Mouse (Mus musculus): ENCODE measurements around the gene Nup214. TPM values are rescaled to one million over a fixed set of nuclear protein-coding genes. Genes with fewer than 3 reads are reported as not detected.
A peak's percentile ranks its signal among the peaks of the same experiment; 100 is the strongest.

Gene Nup214
- total and polyA plus RNA-seq, 3 experiments, result 13.9 to 106 (median 50.9) TPM

DNA sequence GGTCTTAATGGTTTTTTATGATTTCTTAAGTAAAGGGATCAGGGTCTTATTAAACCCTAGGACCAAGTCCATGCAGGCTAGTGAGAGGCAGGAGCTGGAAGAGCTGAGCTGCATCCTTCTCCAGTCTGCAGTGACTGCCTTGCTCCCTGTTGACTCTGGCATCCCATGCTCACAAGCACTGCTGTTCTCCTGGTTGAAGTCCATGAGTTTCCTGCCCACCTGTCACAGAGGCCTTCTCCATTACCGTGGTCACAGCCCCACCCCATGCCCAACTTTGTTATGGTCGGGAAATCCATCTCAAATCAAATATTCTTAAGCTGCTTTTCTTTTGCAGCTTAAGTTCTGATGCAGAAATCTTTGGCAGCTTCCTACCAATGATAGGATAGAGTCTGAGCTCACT lies 66.9 kb downstream of the Nup214 start:
- peaks cover 19 to 41% of the 10 kb centered on the region in 2 experiments for H3K4me1 ChIP-seq (ENCODE audit: control insufficient read depth in 1 of 2, insufficient read depth in 2 of 2)
- TF ChIP-seq PAX5 (IDR thresholded peaks at IDR 0.05; ENCODE audit: low read length), result no peak
- no peak for TF ChIP-seq MYC (IDR thresholded peaks at IDR 0.05; ENCODE audit: low read depth, low read length)
- no peak for TF ChIP-seq RAD21 (IDR thresholded peaks at IDR 0.05; ENCODE audit: low read depth, low read length)
- TF ChIP-seq IRF4 (IDR thresholded peaks at IDR 0.05; ENCODE audit: low read depth, low read length), result no peak
- no peak for TF ChIP-seq JUND (conservative IDR thresholded peaks at IDR 0.05; ENCODE audit: low read depth, low read length)
- no peak for TF ChIP-seq ELF1 (IDR thresholded peaks at IDR 0.05; ENCODE audit: low read depth, low read length)
- TF ChIP-seq ETS1 (conservative IDR thresholded peaks at IDR 0.05; ENCODE audit: low read depth, low read length), result no peak
- no peak for TF ChIP-seq EP300 (IDR thresholded peaks at IDR 0.05; ENCODE audit: low read length)
- TF ChIP-seq TBP (conservative IDR thresholded peaks at IDR 0.05; ENCODE audit: low read depth, low read length), result no peak
- no peak for TF ChIP-seq BHLHE40 (IDR thresholded peaks at IDR 0.05; ENCODE audit: low read depth, low read length)
- no peak for TF ChIP-seq CTCF (conservative IDR thresholded peaks at IDR 0.05 in 1 of 2, IDR thresholded peaks at IDR 0.05 in 1 of 2; ENCODE audit: low read depth in 2 of 2, low read length in 2 of 2)
- TF ChIP-seq MXI1 (IDR thresholded peaks at IDR 0.05; ENCODE audit: low read depth, low read length), result no peak
- no peak for TF ChIP-seq CHD2 (IDR thresholded peaks at IDR 0.05; ENCODE audit: low read length)
- no peak for TF ChIP-seq ZNF384 (IDR thresholded peaks at IDR 0.05; ENCODE audit: low read depth, low read length)
- TF ChIP-seq CHD1 (IDR thresholded peaks at IDR 0.05; ENCODE audit: low read depth, low read length), result no peak
- no peak for TF ChIP-seq USF2 (conservative IDR thresholded peaks at IDR 0.05; ENCODE audit: low read depth, low read length)
- no peak for TF ChIP-seq UBTF (IDR thresholded peaks at IDR 0.05; ENCODE audit: low read depth, low read length)
- no peak overlapping the region for H3K27ac ChIP-seq (ENCODE audit: insufficient read depth, low read depth)
- no peak overlapping the region for H3K4me3 ChIP-seq (replicated peaks in 1 of 3; ENCODE audit: low read depth in 2 of 3, low read length in 2 of 3, poor library complexity in 1 of 3)
- no peaks in the 10 kb centered on the region for H3K9me3 ChIP-seq (replicated peaks; ENCODE audit: low read length)
- no peak overlapping the region for H3K4me2 ChIP-seq (ENCODE audit: insufficient read depth, low read depth, poor library complexity, severe bottlenecking)
- in situ Hi-C loops (cut with MboI; ENCODE audit: low pct_ligation_motif_present, low pct_unique_long_range_greater_than_20kb, low sequenced_read_pairs) (no loop called here), dilution Hi-C loops (cut with MboI; ENCODE audit: extremely low pct_ligation_motif_present, extremely low pct_unique_long_range_greater_than_20kb, low sequenced_read_pairs) (no loop called here)
- H3K27me3 ChIP-seq (replicated peaks), result no peaks in the 10 kb centered on the region
- no peak for DNase-seq (ENCODE audit: extremely low read depth)
- H3K79me2 ChIP-seq (replicated peaks; ENCODE audit: control insufficient read depth, extremely low read depth, insufficient read depth, poor library complexity, severe bottlenecking), result no peaks in the 10 kb centered on the region
- peaks cover 48 to 88% of the 10 kb centered on the region in 2 experiments for H3K36me3 ChIP-seq (replicated peaks in 1 of 2; ENCODE audit: control insufficient read depth in 1 of 2, insufficient read depth in 1 of 2, low read length in 1 of 2)
- no peak overlapping the region for H3K9ac ChIP-seq (ENCODE audit: insufficient read depth, low read depth)

DNA sequence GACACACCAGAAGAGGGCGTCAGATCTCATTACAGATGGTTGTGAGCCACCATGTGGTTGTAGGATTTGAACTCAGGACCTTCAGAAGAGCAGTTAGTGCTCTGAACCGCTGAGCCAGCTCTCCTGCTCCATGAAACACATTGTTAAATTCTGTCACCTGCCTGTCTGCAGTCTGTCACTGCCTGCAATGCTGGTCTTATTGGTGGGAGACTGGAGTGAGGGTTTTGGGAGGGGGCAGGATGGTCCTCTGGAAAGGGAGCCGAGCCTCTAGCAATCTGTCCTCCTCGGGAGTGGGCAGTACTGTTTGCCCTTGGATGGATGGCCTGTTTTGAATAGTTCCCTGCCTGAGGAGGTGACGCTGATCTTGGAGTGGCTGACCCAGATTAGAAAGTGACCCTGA lies 69.6 kb downstream of the Nup214 start:
- H3K4me3 ChIP-seq (replicated peaks in 1 of 3; ENCODE audit: low read depth in 2 of 3, low read length in 2 of 3, poor library complexity in 1 of 3), result no peak overlapping the region
- H3K27ac ChIP-seq (ENCODE audit: insufficient read depth, low read depth), result no peak overlapping the region
- TF ChIP-seq CTCF (conservative IDR thresholded peaks at IDR 0.05 in 1 of 2, IDR thresholded peaks at IDR 0.05 in 1 of 2; ENCODE audit: low read depth in 2 of 2, low read length in 2 of 2), result 0 out of 4 replicates have a peak, but pooled peaks of 1 of the 2 experiments have one; percentile 4
- TF ChIP-seq NRF1 (IDR thresholded peaks at IDR 0.05; ENCODE audit: low read depth, low read length), result no peak
- TF ChIP-seq JUND (conservative IDR thresholded peaks at IDR 0.05; ENCODE audit: low read depth, low read length), result no peak
- no peak for DNase-seq (ENCODE audit: extremely low read depth)
- H3K27me3 ChIP-seq (replicated peaks), result no peaks in the 10 kb centered on the region
- H3K36me3 ChIP-seq (replicated peaks in 1 of 2; ENCODE audit: control insufficient read depth in 1 of 2, insufficient read depth in 1 of 2, low read length in 1 of 2), result peaks cover 58 to 90% of the 10 kb centered on the region in 2 experiments
- dilution Hi-C loops (cut with MboI; ENCODE audit: extremely low pct_ligation_motif_present, extremely low pct_unique_long_range_greater_than_20kb, low sequenced_read_pairs) (no loop called here), in situ Hi-C loops (cut with MboI; ENCODE audit: low pct_ligation_motif_present, low pct_unique_long_range_greater_than_20kb, low sequenced_read_pairs) (no loop called here)
- no peaks in the 10 kb centered on the region for H3K79me2 ChIP-seq (replicated peaks; ENCODE audit: control insufficient read depth, extremely low read depth, insufficient read depth, poor library complexity, severe bottlenecking)
- H3K9ac ChIP-seq (ENCODE audit: insufficient read depth, low read depth), result no peak overlapping the region
- H3K9me3 ChIP-seq (replicated peaks; ENCODE audit: low read length), result no peaks in the 10 kb centered on the region
- peaks cover 9 to 15% of the 10 kb centered on the region in 2 experiments for H3K4me1 ChIP-seq (ENCODE audit: control insufficient read depth in 1 of 2, insufficient read depth in 2 of 2)
- H3K4me2 ChIP-seq (ENCODE audit: insufficient read depth, low read depth, poor library complexity, severe bottlenecking), result no peak overlapping the region

All from CH12.LX (cell line).